Mouse (Mus musculus) embryonic facial prominence, embryonic 11.5 days (tissue): Measurements from ENCODE around the gene Hoxc8. TPM values are rescaled to one million over a fixed set of nuclear protein-coding genes. Genes with fewer than 3 reads are reported as not detected.
A peak's percentile ranks its signal among the peaks of the same experiment; 100 is the strongest.

Source experiments
- ATAC-seq: fragments of 200-750 bp; cut with Nextera tagmentation; replicated peaks from 2 replicates; pipeline ENCODE4 v1.8.0; 2017; ENCODE audit warnings: low read depth; ENCODE audit not compliant: insufficient number of reproducible peaks, low FRiP score, low TSS enrichment
- DNase-seq: peaks from one replicate; pipeline ENCODE4 v3.0.0-alpha.2; 2015; ENCODE audit warnings: low spot score
- H3K27ac ChIP-seq: fragments of 300-500 bp; sonication (generic); replicated peaks from 2 replicates; pipeline ENCODE4 v1.5.1; 2014; ENCODE audit warnings: mild to moderate bottlenecking, low read depth, low read length, control low read depth
- H3K27me3 ChIP-seq: fragments of 300-500 bp; sonication (generic); 2 replicates; pipeline ENCODE4 v1.6.1; 2014; ENCODE audit warnings: mild to moderate bottlenecking, low read length, moderate library complexity, mixed read lengths; ENCODE audit not compliant: control insufficient read depth, insufficient read depth
- H3K36me3 ChIP-seq: fragments of 300-500 bp; sonication (generic); replicated peaks from 2 replicates; pipeline ENCODE4 v1.6.1; 2014; ENCODE audit warnings: low read depth, mild to moderate bottlenecking, low read length, moderate library complexity, mixed read lengths; ENCODE audit not compliant: control insufficient read depth, insufficient read depth
- H3K4me1 ChIP-seq: fragments of 300-500 bp; sonication (generic); 2 replicates; pipeline ENCODE4 v1.6.1; 2014; ENCODE audit warnings: low read length, mixed read lengths; ENCODE audit not compliant: control insufficient read depth, insufficient read depth
- H3K4me2 ChIP-seq: fragments of 300-500 bp; sonication (generic); 2 replicates; pipeline ENCODE4 v1.6.1; 2014; ENCODE audit warnings: low read depth, mild to moderate bottlenecking, control low read depth, low read length, moderate library complexity
- H3K4me3 ChIP-seq: fragments of 300-500 bp; sonication (generic); 2 replicates; pipeline ENCODE4 v1.5.1; 2014; ENCODE audit warnings: low read depth, low read length, control low read depth
- H3K9ac ChIP-seq: fragments of 300-500 bp; sonication (generic); replicated peaks from 2 replicates; pipeline ENCODE4 v1.6.1; 2014; ENCODE audit warnings: mild to moderate bottlenecking, control low read depth, low read length
- H3K9me3 ChIP-seq: fragments of 300-500 bp; sonication (generic); replicated peaks from 2 replicates; pipeline ENCODE4 v1.6.1; 2016; ENCODE audit warnings: mild to moderate bottlenecking, low read length, inconsistent platforms, mixed read lengths; ENCODE audit not compliant: control insufficient read depth
- WGBS: fragments of 180-500 bp; shearing (Covaris S2); extraction: QIAGEN DNeasy Blood & Tissue Kit; methylation state at CpG from one replicate; pipeline ENCODE4 v1.1.7; 2014; 5-methylcytosine and 5-hydroxymethylcytosine counted together
- polyA plus RNA-seq: library from polyadenylated mRNA; unstranded; fragments of >200 nt; fragmentation: Nextera tagmentation; extraction: Ambion mirVana; gene quantifications from 2 replicates; pipeline ENCODE4 v1.2.1, GENCODE M21; 2014

Hoxc8 gene
- polyA plus RNA-seq, 1 experiment from 2014 or later = not detected

- Histone ChIP-seq H3K4me3 (no peak overlapping the region), H3K4me2 (no peak overlapping the region), H3K27me3 (peaks cover 87% of the 10 kb centered on the region), H3K36me3 (no peaks in the 10 kb centered on the region), H3K4me1 (no peaks in the 10 kb centered on the region), H3K9ac (no peak overlapping the region), H3K27ac (no peak overlapping the region), H3K9me3 (no peaks in the 10 kb centered on the region)
- DNase-seq = no peak
- WGBS = 1% methylated on average over 13 of the region's 13 CpGs
- no peak for ATAC-seq
Measured at GRCm38 (mm10) chr15:102962492-102962891, 27.9 kb upstream of the Hoxc8 start.

GRCm38 (mm10) chr15:102963259-102963658 lies 27.1 kb upstream of the Hoxc8 start:
- Histone ChIP-seq H3K9me3 (no peaks in the 10 kb centered on the region), H3K9ac (no peak overlapping the region), H3K27me3 (peaks cover 85% of the 10 kb centered on the region), H3K4me2 (no peak overlapping the region), H3K4me3 (no peak overlapping the region), H3K4me1 (no peaks in the 10 kb centered on the region), H3K27ac (no peak overlapping the region), H3K36me3 (no peaks in the 10 kb centered on the region)
- WGBS = 3% methylated on average over 8 of the region's 8 CpGs
- ATAC-seq = no peak
- DNase-seq = no peak

- no peak overlapping the region for H3K27ac ChIP-seq
- no peak for ATAC-seq
- no peak for DNase-seq
- H3K36me3 ChIP-seq = no peaks in the 10 kb centered on the region
- H3K4me1 ChIP-seq = no peaks in the 10 kb centered on the region
- H3K9ac ChIP-seq = no peak overlapping the region
- under 1% methylated on average over 28 of the region's 28 CpGs for WGBS
- no peak overlapping the region for H3K4me2 ChIP-seq
- no peaks in the 10 kb centered on the region for H3K9me3 ChIP-seq
- H3K27me3 ChIP-seq = peaks cover 86% of the 10 kb centered on the region
- H3K4me3 ChIP-seq = no peak overlapping the region
Measured at GRCm38 (mm10) chr15:102963671-102964640, 26.5 kb upstream of the Hoxc8 start.

GRCm38 (mm10) chr15:102965003-102965891 lies 25.2 kb upstream of the Hoxc8 start:
- ATAC-seq = no peak
- WGBS = 1% methylated on average over 26 of the region's 26 CpGs
- Histone ChIP-seq H3K4me3 (no peak overlapping the region), H3K27ac (no peak overlapping the region), H3K27me3 (peaks cover 89% of the 10 kb centered on the region), H3K4me2 (no peak overlapping the region), H3K36me3 (no peaks in the 10 kb centered on the region), H3K4me1 (no peaks in the 10 kb centered on the region), H3K9me3 (no peaks in the 10 kb centered on the region), H3K9ac (no peak overlapping the region)
- DNase-seq = no peak

GRCm38 (mm10) chr15:102965892-102966775 lies 24.3 kb upstream of the Hoxc8 start:
- ATAC-seq = 0 out of 2 replicates have a peak, but pooled peaks have one; percentile 39
- Histone ChIP-seq H3K27ac (no peak overlapping the region), H3K27me3 (peaks cover 89% of the 10 kb centered on the region), H3K4me1 (no peaks in the 10 kb centered on the region), H3K4me2 (no peak overlapping the region), H3K36me3 (no peaks in the 10 kb centered on the region), H3K9me3 (no peaks in the 10 kb centered on the region), H3K9ac (no peak overlapping the region), H3K4me3 (no peak overlapping the region)
- 3% methylated on average over 28 of the region's 30 CpGs for WGBS
- DNase-seq = peak; percentile 88

- no peaks in the 10 kb centered on the region for H3K9me3 ChIP-seq
- no peak within 1 kb of the TSS for H3K4me2 ChIP-seq
- no peaks in the 10 kb centered on the region for H3K4me1 ChIP-seq
- no peak within 1 kb of the TSS for H3K4me3 ChIP-seq
- H3K27ac ChIP-seq = no peak within 1 kb of the TSS
- 1% methylated on average over 27 of the region's 27 CpGs for WGBS
- peaks cover 90% of the 10 kb centered on the region for H3K27me3 ChIP-seq
- H3K36me3 ChIP-seq = no peaks in the 10 kb centered on the region
- no peak; the same call in 1 of the 2 replicates for ATAC-seq
- no peak for DNase-seq
- H3K9ac ChIP-seq = no peak within 1 kb of the TSS
Measured at GRCm38 (mm10) chr15:102966776-102967311, 23.6 kb upstream of the Hoxc8 start, which contains the start of gene Hoxc10. Hoxc10 (plus strand) TSS chr15:102966796.

- Histone ChIP-seq H3K27ac (no peak within 1 kb of the TSS), H3K36me3 (no peaks in the 10 kb centered on the region), H3K4me2 (no peak within 1 kb of the TSS), H3K4me1 (no peaks in the 10 kb centered on the region), H3K4me3 (no peak within 1 kb of the TSS), H3K9ac (no peak within 1 kb of the TSS), H3K27me3 (peaks cover 93% of the 10 kb centered on the region), H3K9me3 (no peaks in the 10 kb centered on the region)
- DNase-seq (no peak), ATAC-seq (no peak)
- 2% methylated on average over 12 of the region's 12 CpGs for WGBS
Measured at GRCm38 (mm10) chr15:102967312-102967510, 23.2 kb upstream of the Hoxc8 start, which contains the start of gene Hoxc5. Hoxc5 (plus strand) TSS chr15:102967443.
